Mouse (Mus musculus) gastrocnemius, postnatal 36 days (tissue): ENCODE data around the gene Pigh. TPM values are rescaled to one million over a fixed set of nuclear protein-coding genes. Genes with fewer than 3 reads are reported as not detected.

Experiments
- total RNA-seq, 2 experiments: library from RNA; stranded (reverse); gene quantifications; 2 replicates each; pipeline ENCODE4 v1.2.3; 2021

The Pigh gene
- total RNA-seq, 2 experiments from 2014 or later = 1.5 to 2.0 TPM

Other genes with a start within 250 kb of the Pigh start
- gene Atp6v1d, start 228.0 kb downstream of the Pigh start, total RNA-seq = 10 to 100 TPM; 55.0 to 58.7 TPM
- gene Eif2s1, start 227.8 kb downstream of the Pigh start, total RNA-seq = 10 to 100 TPM; 33.8 to 38.3 TPM
- under 1 TPM in 1 of 2 experiments, not detected in 1; 0.22 TPM for gene Plek2, start 182.7 kb downstream of the Pigh start, total RNA-seq
- 10 to 100 TPM in 1 of 2 experiments, 1 to 10 TPM in 1; 7.0 to 10.4 TPM for gene Tmem229b, start 82.0 kb downstream of the Pigh start, total RNA-seq
- gene Plekhh1, start 60.5 kb downstream of the Pigh start, total RNA-seq = 1 to 10 TPM; 1.1 to 1.3 TPM
- not detected for gene Arg2, start 41.1 kb upstream of the Pigh start, total RNA-seq
- gene Vti1b, start 83.0 kb upstream of the Pigh start, total RNA-seq = 10 to 100 TPM; 63.1 to 68.7 TPM
- gene Rdh11, start 102.6 kb upstream of the Pigh start, total RNA-seq = 1 to 10 TPM; 1.8 to 2.1 TPM
- under 1 TPM; 0.20 to 0.49 TPM for gene Rdh12, start 119.3 kb upstream of the Pigh start, total RNA-seq
- 10 to 100 TPM; 13.4 to 14.8 TPM for gene Zfyve26, start 206.7 kb upstream of the Pigh start, total RNA-seq
- gene Rad51b, start 207.6 kb upstream of the Pigh start, total RNA-seq = under 1 TPM in 1 of 2 experiments, not detected in 1; 0.23 TPM